Mouse (Mus musculus): Measurements from ENCODE around the gene Setx. TPM values are rescaled to one million over a fixed set of nuclear protein-coding genes. Genes with fewer than 3 reads are reported as not detected.

Gene Setx
- polyA plus RNA-seq, 1 experiment from 2014 or later = 9.6 TPM

DNA sequence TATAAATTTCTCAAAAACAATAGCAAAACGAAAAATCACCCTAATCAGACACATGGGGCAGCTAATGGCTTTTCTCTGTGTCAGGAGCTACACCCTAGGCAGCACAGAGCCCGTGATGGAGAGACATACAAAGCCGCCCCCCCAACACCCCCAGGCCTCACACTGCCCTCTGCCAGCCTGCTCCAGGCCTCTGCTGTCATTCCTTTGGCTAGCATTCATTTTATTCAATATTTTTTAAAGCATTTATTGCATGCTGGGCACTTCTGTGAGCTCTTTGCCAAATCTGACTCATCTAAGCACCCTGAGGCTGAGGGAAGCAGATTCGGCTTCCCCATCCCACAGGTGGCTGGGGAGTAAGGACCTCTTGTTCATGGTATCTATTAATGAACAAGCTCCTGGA lies 102.7 kb downstream of the Setx start:
- no peaks in the 10 kb centered on the region for H3K36me3 ChIP-seq (ENCODE audit: control insufficient read depth, insufficient read depth, low read length)
- no peak overlapping the region for H3K4me2 ChIP-seq (ENCODE audit: low read depth, low read length)
- WGBS = 53% methylated on average over 4 of the region's 4 CpGs
- no peaks in the 10 kb centered on the region for H3K9me3 ChIP-seq (ENCODE audit: control insufficient read depth, low read length)
- H3K27ac ChIP-seq (ENCODE audit: low read length) = no peak overlapping the region
- H3K9ac ChIP-seq (ENCODE audit: low read length) = no peak overlapping the region
- no peaks in the 10 kb centered on the region for H3K4me1 ChIP-seq (replicated peaks; ENCODE audit: control insufficient read depth, insufficient read depth, low read length)
- no peak for ATAC-seq (ENCODE audit: low read depth)
- H3K4me3 ChIP-seq (ENCODE audit: low read length) = no peak overlapping the region
- no peaks in the 10 kb centered on the region for H3K27me3 ChIP-seq (ENCODE audit: control insufficient read depth, insufficient read depth, low read depth, low read length)

DNA sequence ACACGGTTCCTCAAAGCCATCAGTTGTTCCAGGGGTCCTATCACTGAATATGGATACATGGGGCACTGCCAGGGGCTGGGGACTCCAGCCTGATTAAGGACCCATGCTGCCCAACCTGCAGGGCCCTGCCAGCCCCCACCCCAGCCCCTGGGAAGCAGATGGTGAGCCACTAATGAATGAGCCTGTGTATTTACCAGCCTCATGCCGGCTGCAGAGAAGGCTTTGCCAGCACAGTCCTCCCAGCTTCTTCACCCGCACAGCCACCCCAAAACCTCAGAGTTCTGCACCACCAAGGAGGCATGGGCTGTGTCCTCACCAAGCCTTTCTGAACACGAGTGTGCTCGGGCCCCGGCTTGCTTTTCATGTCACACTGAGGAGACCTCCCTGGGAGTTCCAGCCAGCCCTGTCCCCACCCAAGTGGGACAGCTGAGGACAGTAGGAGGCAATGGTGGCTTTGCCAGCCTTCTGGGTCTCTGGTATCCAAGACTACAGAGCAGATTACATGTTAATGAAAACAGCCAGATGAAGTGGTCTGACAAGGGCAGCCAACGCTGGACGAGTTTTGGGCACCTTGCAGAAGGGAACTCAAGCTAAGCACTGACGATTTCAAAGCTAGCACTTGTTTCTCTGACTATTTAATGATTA lies 106.3 kb downstream of the Setx start:
- Histone ChIP-seq H3K9me3 (ENCODE audit: control insufficient read depth, low read length) (no peaks in the 10 kb centered on the region), H3K4me1 (replicated peaks; ENCODE audit: control insufficient read depth, insufficient read depth, low read length) (no peaks in the 10 kb centered on the region), H3K27me3 (ENCODE audit: control insufficient read depth, insufficient read depth, low read depth, low read length) (no peaks in the 10 kb centered on the region), H3K27ac (ENCODE audit: low read length) (no peak overlapping the region), H3K9ac (ENCODE audit: low read length) (no peak overlapping the region), H3K4me3 (ENCODE audit: low read length) (no peak overlapping the region), H3K4me2 (ENCODE audit: low read depth, low read length) (no peak overlapping the region), H3K36me3 (ENCODE audit: control insufficient read depth, insufficient read depth, low read length) (no peaks in the 10 kb centered on the region)
- 56% methylated on average over 9 of the region's 9 CpGs for WGBS
- no peak for ATAC-seq (ENCODE audit: low read depth)

Other genes with a start within 250 kb of the Setx start
- 0.28 TPM in 1 of 2 replicates, not detected in the other for gene Barhl1, start 207.5 kb upstream of the Setx start, polyA plus RNA-seq (2015; fragmentation: Nextera tagmentation; extraction: Ambion mirVana)
- gene Cfap77, start 69.1 kb upstream of the Setx start, polyA plus RNA-seq (2015; fragmentation: Nextera tagmentation; extraction: Ambion mirVana) = 0.70 and 1.1 TPM in 2 replicates
- 11.5 and 12.2 TPM in 2 replicates for gene Ttf1, start 63.9 kb upstream of the Setx start, polyA plus RNA-seq (2015; fragmentation: Nextera tagmentation; extraction: Ambion mirVana)
- 0.46 and 0.72 TPM in 2 replicates for gene Ntng2, start 128.8 kb downstream of the Setx start, polyA plus RNA-seq (2015; fragmentation: Nextera tagmentation; extraction: Ambion mirVana)
- gene Med27, start 222.6 kb downstream of the Setx start, polyA plus RNA-seq (2015; fragmentation: Nextera tagmentation; extraction: Ambion mirVana) = 45.0 and 45.7 TPM in 2 replicates

Measured in lung, embryonic 16.5 days (tissue).